Mouse (Mus musculus) thymus, adult 2 months (tissue): Measurements from ENCODE around the gene Accs. TPM values are rescaled to one million over a fixed set of nuclear protein-coding genes. Genes with fewer than 3 reads are reported as not detected.

Source experiments
- DNase-seq: peaks from one replicate; pipeline ENCODE4 v3.0.0; 2021
- H3K27ac ChIP-seq: fragments of 200-500 bp; 2 replicates; pipeline ENCODE4 v1.5.1; 2012; ENCODE audit warnings: low read length, control low read depth; ENCODE audit not compliant: control insufficient read depth, insufficient read depth
- H3K27me3 ChIP-seq: fragments of 200-500 bp; 2 replicates; pipeline ENCODE4 v1.6.1; 2012; ENCODE audit warnings: mild to moderate bottlenecking, low read length, moderate library complexity, mixed read lengths; ENCODE audit not compliant: control insufficient read depth, insufficient read depth
- H3K36me3 ChIP-seq: fragments of 200-500 bp; 2 replicates; pipeline ENCODE4 v1.6.1; 2012; ENCODE audit warnings: mild to moderate bottlenecking, low read length, moderate library complexity; ENCODE audit not compliant: control insufficient read depth, insufficient read depth
- H3K4me1 ChIP-seq: fragments of 200-500 bp; replicated peaks from 2 replicates; pipeline ENCODE4 v1.6.1; 2012; ENCODE audit warnings: low read length; ENCODE audit not compliant: control insufficient read depth, insufficient read depth
- H3K4me3 ChIP-seq: fragments of 200-500 bp; 2 replicates; pipeline ENCODE4 v1.5.1; 2012; ENCODE audit warnings: mild to moderate bottlenecking, low read length, control low read depth, moderate library complexity; ENCODE audit not compliant: control insufficient read depth, insufficient read depth
- CTCF ChIP-seq: fragments of 200-500 bp; IDR thresholded peaks from 2 replicates; pipeline ENCODE4 v1.5.1; 2012; ENCODE audit warnings: mild to moderate bottlenecking, control low read depth, low read length, moderate library complexity, borderline replicate concordance; ENCODE audit not compliant: control insufficient read depth, poor library complexity, insufficient read depth; ENCODE audit errors: extremely low read depth
- POLR2A ChIP-seq: fragments of 200-500 bp; IDR thresholded peaks from 2 replicates; pipeline ENCODE4 v1.6.1; 2012; ENCODE audit warnings: mild to moderate bottlenecking, low read length, control low read depth, moderate library complexity; ENCODE audit not compliant: control insufficient read depth, poor library complexity, insufficient read depth; ENCODE audit errors: extremely low read depth
- WGBS: fragments of 180-500 bp; shearing (Covaris S2); methylation state at CpG from one replicate; pipeline ENCODE4 v1.1.7; 2018; 5-methylcytosine and 5-hydroxymethylcytosine counted together
- polyA plus RNA-seq: library from polyadenylated mRNA; depleted of rRNA; stranded (reverse); fragments of >200 nt; gene quantifications from 2 replicates; pipeline ENCODE4 v1.2.3, GENCODE M21; 2012

Accs gene
- polyA plus RNA-seq, 1 experiment, result 30.3 TPM

DNA sequence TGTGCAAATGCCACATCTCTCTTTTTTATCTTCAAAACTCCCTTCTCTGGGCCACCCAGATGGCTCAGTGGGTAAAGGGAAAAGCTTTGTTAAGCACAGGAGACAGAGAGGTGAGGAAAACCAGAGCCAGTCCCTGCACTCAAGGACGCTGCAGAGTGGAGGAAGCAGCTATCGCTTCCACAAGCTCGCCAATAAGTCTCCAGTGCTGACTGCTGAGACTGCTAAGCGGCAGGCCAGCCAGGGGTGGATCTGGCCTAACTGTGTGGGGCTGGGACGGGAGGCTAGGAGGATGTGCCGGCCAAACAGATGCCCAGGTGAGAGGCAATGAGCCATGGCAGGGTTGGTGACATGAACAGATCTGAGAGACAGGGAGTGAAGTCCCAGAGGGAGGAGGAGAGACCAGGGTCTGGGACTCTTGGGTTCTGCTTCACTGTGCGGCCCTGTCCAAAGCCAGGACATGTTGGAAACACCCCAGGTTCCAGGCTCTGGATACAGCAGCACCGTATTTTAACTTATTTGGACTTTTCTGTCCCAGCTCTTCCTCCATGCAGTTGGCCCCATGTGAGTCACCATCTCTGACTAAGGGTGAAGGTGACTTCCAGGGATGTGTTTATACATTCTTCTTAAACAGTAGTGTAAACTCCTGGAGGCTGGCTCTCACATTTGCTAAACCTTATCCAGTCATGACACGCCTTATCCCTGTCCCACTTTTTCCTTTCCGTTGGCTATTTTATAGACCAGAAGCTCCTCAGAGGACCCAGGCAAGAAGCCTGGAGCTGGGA lies 36.5 kb upstream of the Accs start:
- H3K27ac ChIP-seq, result no peak overlapping the region

DNA sequence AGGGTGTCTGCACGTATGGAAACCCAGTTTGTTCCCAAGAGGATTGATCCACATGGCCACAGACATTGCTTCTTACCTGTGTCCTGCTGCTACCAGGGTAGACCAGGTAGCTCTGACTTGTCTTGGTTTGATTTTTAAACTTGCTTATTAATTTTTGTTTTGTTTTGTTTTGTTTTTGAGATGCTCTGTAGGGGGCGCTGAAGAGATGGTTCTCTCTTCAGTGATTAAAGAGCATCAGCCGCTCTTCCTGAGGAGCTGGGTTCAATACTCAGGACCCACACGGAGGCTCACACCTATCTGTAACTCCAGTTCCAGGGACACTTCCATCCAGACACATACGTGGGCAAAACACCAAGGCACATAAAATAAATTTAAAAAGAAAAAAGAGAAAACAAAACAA lies 33.3 kb upstream of the Accs start:
- no peaks in the 10 kb centered on the region for H3K4me1 ChIP-seq
- 58% methylated on average over 5 of the region's 5 CpGs for WGBS
- no peak overlapping the region for H3K4me3 ChIP-seq
- DNase-seq, result no peak
- no peaks in the 10 kb centered on the region for H3K36me3 ChIP-seq
- no peaks in the 10 kb centered on the region for H3K27me3 ChIP-seq
- TF ChIP-seq POLR2A (no peak), CTCF (no peak)
- H3K27ac ChIP-seq, result no peak overlapping the region

More for the DNA sequence above, 36.5 kb upstream of the Accs start:
- DNase-seq, result no peak
- H3K4me3 ChIP-seq, result no peak overlapping the region
- H3K27me3 ChIP-seq, result no peaks in the 10 kb centered on the region
- H3K36me3 ChIP-seq, result no peaks in the 10 kb centered on the region
- WGBS, result 86% methylated on average over 10 of the region's 10 CpGs
- H3K4me1 ChIP-seq, result 0 out of 2 replicates have a peak, but pooled peaks cover under 1% of the 10 kb centered on the region
- TF ChIP-seq POLR2A (no peak), CTCF (no peak)

DNA sequence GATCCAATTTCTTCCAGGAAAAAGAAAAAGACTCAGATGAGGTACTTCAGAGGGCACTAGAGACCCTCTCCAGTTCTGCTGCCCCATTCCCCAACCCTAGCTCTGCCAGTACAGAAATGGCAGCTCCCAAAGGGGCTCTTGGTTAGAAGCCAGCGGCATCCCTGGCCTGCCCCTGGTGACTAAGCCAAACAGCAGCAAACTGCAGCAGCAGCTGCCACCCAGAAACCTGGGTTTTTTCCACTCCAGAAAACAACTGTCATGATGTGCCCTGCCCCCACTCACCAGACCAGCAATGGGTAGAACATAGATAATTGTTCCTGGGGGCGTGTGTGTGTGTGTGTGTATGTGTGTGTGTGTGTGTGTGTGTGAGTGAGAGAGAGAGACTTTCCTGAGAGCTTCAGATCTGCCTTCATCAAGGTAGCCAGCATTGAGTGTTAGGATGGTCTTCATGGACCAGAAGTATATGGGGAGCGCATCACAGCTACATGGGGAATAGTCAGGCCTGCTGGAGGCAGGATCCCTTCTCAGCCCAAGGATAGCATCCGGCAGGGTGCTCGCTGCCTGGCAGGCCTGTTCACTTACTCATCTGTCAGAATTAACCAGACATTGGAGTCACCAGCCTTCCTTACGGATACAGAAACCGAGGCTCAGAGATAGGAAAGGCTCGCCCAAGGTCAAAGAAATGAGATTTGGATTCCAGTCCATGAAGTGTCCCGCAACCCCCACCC lies 32.1 kb upstream of the Accs start:
- Histone ChIP-seq H3K36me3 (no peaks in the 10 kb centered on the region), H3K4me3 (no peak overlapping the region), H3K27ac (no peak overlapping the region), H3K27me3 (no peaks in the 10 kb centered on the region), H3K4me1 (no peaks in the 10 kb centered on the region)
- no peak for TF ChIP-seq POLR2A
- no peak for TF ChIP-seq CTCF
- 91% methylated on average over 9 of the region's 9 CpGs for WGBS
- no peak for DNase-seq

DNA sequence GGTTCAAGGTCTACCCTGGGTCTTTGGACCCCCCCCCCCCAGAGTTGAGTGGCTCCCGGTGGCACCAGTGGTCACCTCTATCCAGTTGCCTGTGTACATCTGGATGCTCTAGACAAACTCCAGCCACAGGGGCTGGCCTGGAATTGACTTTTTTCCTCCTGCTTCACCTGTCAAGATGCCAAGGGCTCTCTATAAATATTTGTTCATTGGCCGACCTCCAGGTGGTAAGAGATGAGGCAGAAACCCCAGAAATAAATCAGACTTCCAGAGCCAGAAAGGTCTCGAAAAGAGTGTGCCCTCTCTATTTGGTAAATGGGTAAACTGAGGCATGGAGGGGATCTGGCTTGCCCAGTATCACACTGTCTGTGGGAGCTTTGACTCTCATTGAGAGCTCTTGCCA lies 31.2 kb upstream of the Accs start:
- no peak for TF ChIP-seq POLR2A
- TF ChIP-seq CTCF, result no peak
- H3K27ac ChIP-seq, result no peak overlapping the region
- H3K36me3 ChIP-seq, result no peaks in the 10 kb centered on the region
- H3K27me3 ChIP-seq, result no peaks in the 10 kb centered on the region
- no peak for DNase-seq
- H3K4me1 ChIP-seq, result no peaks in the 10 kb centered on the region
- WGBS, result 89% methylated on average over 3 of the region's 3 CpGs
- no peak overlapping the region for H3K4me3 ChIP-seq

DNA sequence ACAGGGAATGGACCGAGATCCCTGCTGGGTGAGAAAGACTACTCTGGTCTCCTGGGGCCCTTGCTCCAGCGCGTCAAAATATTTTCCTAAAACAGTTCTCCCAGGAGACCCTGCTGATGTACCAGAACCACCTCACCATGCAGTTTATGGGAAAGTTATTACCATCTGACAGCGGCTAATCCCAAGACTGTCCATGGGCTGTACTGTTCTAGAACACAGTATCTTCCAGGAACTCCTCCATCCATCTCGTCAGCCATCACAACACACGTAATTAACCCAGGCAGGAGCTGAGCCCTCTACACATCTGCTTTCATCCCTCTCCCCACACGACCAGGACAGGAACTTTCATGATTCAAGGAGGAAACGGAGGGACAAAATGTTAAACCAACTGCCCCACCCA lies 30.7 kb upstream of the Accs start:
- TF ChIP-seq POLR2A (no peak), CTCF (no peak)
- Histone ChIP-seq H3K27ac (no peak overlapping the region), H3K4me1 (no peaks in the 10 kb centered on the region), H3K27me3 (no peaks in the 10 kb centered on the region), H3K36me3 (no peaks in the 10 kb centered on the region), H3K4me3 (no peak overlapping the region)
- no peak for DNase-seq
- 84% methylated on average over 8 of the region's 8 CpGs for WGBS

DNA sequence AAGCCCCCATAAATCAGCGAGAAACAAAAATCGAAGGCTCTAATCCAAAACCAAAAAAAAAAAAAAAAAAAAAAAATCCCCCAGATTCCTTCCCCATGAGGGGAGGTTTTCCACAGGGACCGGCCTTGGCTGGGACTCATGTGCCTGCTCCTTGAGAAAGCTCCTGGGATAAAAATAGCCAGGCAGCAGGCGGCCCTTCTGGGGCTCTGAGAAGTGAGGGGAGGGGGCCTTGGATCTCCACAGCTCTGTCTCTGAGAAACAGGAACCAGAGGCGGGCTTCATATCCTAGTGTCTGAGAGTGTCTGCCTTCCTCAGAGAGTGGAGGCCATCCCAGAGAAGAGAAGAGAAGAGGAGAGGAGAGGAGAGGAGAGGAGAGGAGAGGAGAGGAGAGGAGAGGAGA lies 27.3 kb upstream of the Accs start:
- 73% methylated on average over 5 of the region's 5 CpGs for WGBS
- Histone ChIP-seq H3K4me3 (no peak overlapping the region), H3K4me1 (no peaks in the 10 kb centered on the region), H3K36me3 (no peaks in the 10 kb centered on the region), H3K27ac (no peak overlapping the region), H3K27me3 (no peaks in the 10 kb centered on the region)
- DNase-seq, result no peak
- TF ChIP-seq CTCF (no peak), POLR2A (no peak)
